ENCODE assay signal across 8 mouse cellular contexts in the genomic region with DNA sequence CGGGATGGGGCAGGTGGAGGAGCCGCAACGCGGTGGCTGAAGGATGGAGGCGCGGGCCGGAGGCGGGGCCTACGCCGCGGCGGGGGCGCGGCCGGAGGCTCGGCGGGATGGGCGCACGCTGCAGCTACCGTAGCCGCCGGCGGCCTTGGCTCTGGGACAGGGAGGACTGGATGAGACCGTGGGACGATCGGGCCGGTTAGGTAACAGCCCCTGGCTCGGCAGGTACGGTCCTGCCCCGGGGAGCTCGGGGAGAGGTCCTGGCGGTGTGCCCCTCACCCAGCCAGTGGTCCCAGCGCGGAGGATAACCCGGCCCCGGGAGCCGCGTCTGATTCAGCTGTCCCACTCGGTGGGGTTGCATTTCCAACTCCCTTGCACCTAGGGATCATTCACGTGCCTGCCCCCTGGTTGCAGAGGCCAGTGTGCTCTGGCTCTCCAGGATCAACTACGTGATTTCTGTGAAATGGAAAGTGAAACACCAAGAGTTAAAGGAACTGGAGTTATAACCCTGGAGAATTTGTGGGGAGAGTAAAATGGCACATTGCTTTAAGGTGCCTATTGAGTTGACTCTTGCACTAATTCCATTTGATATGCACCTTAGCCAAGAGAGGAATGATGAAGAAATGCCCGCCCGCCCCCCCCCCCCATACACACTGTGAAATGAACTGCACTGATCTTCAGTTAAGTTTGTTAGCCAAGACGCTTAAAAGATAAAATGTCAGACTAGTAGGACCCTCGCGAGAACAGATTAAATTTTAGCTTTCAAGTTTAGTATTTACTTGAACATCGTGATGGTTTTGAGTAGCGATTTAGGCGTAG. TPM values are rescaled to one million over a fixed set of nuclear protein-coding genes. Genes with fewer than 3 reads are reported as not detected.
A peak's percentile ranks its signal among the peaks of the same experiment; 100 is the strongest.
DNase-seq lines count a peak whose midpoint lies in the region.

No protein-coding gene starts in this region.

- H3K36me3 ChIP-seq in hindbrain, embryonic 10.5 days: peaks cover 21% of the 10 kb centered on the region

- no peaks in the 10 kb centered on the region for H3K9me3 ChIP-seq in hindbrain, embryonic 10.5 days

- peak overlapping the region; percentile 85 for H3K4me3 ChIP-seq in hindbrain, embryonic 10.5 days

- WGBS in hindbrain, embryonic 10.5 days: 2% methylated on average over 49 of the region's 49 CpGs

- peak; percentile 81 for DNase-seq in Muller cell, postnatal 12 days (ENCODE audit: inconsistent ontology term)
- DNase-seq in cerebellum, adult 8-10 months: peak; percentile 77
- DNase-seq in forelimb bud, embryonic 11.5 days (ENCODE audit: low read depth, low spot score): peak; percentile 33
- DNase-seq in hindbrain, embryonic 10.5 days (ENCODE audit: low spot score): peak; percentile 77
- DNase-seq in layer of hippocampus, postnatal 14 days (ENCODE audit: low spot score in 2 of 2): peak; percentile 55 to 61
- peak; percentile 73 for DNase-seq in lung, postnatal 10 days
- DNase-seq in right cerebral cortex, adult 18-20 months: peak; percentile 73
- peak; percentile 28 for DNase-seq in urinary bladder, postnatal 10 days (ENCODE audit: low spot score)

- no peaks in the 10 kb centered on the region for H3K27me3 ChIP-seq in hindbrain, embryonic 10.5 days (ENCODE audit: insufficient read depth, poor library complexity, severe bottlenecking)

- peak overlapping the region; percentile 96 for H3K27ac ChIP-seq in hindbrain, embryonic 10.5 days

- peaks cover 24% of the 10 kb centered on the region for H3K4me1 ChIP-seq in hindbrain, embryonic 10.5 days (replicated peaks)

RNA-seq across cellular contexts. Expression of a gene that starts 1.6 kb away (rescaled TPM):
- 26.6 and 35.8 TPM in 2 replicates for polyA plus RNA-seq in hindbrain, embryonic 10.5 days (2016; fragmentation: Nextera tagmentation; extraction: Ambion mirVana)
- total RNA-seq in layer of hippocampus, postnatal 14 days (2021): 10 to 100 TPM; 43.0 to 45.0 TPM

Comparison
In these comparisons a context has a peak if more than half of its experiments do, and no peak if none do; other contexts are left out.
1. Peak in every context shown above with its lines: DNase-seq, H3K4me3 ChIP-seq and H3K27ac ChIP-seq.
2. DNase-seq: peak in every context shown above with its lines; median percentile 81 in Muller cell, postnatal 12 days; 77 in cerebellum, adult 8-10 months; 77 in hindbrain, embryonic 10.5 days; 73 in lung, postnatal 10 days; 73 in right cerebral cortex, adult 18-20 months; 58 in layer of hippocampus, postnatal 14 days; 33 in forelimb bud, embryonic 11.5 days; 28 in urinary bladder, postnatal 10 days.